Mouse (Mus musculus): ENCODE measurements around the gene Parp16. TPM values are rescaled to one million over a fixed set of nuclear protein-coding genes. Genes with fewer than 3 reads are reported as not detected.

Parp16 gene
- 6.4 and 7.3 TPM in 2 replicates for polyA plus RNA-seq (2015; fragmentation: Nextera tagmentation; extraction: Ambion mirVana)

DNA sequence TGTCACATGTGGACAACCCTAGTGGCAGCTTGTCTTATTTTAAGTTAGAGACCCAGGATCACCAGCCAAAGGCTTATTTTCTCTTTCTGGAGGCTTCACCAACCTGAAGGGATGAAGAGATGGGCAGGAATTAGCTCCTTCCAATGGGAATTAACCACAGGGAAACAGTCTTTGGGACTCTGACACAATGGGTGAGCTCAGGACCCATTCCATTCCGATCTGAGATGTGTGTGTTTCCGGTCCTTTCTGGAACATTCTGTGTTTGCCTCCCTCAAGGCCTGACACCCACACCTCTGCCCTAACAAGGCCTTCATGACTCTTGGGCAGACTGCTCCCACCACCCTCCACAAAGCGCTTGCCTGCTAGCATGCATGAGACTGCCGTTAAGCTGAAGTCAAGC, at the start of gene Parp16:
Gene Parp16, plus strand, starts transcription at position 301 of the 400 bp plus-strand sequence.

GRCm38 (mm10) chr9:65264959-65265358, 69.8 kb downstream of the Parp16 start, which contains the start of gene Cilp:
Cilp (plus strand) TSS chr9:65265180.

Other genes with a start within 250 kb of the Parp16 start
- 0.11 TPM in 1 of 2 replicates, not detected in the other for gene Slc24a1, start 243.7 kb upstream of the Parp16 start, polyA plus RNA-seq (2015; fragmentation: Nextera tagmentation; extraction: Ambion mirVana)
- 19.9 and 21.1 TPM in 2 replicates for gene Ints14, start 234.4 kb upstream of the Parp16 start, polyA plus RNA-seq (2015; fragmentation: Nextera tagmentation; extraction: Ambion mirVana)
- 21.3 and 22.5 TPM in 2 replicates for gene Hacd3, start 173.7 kb upstream of the Parp16 start, polyA plus RNA-seq (2015; fragmentation: Nextera tagmentation; extraction: Ambion mirVana)
- gene Dpp8, start 162.9 kb upstream of the Parp16 start, polyA plus RNA-seq (2015; fragmentation: Nextera tagmentation; extraction: Ambion mirVana), result 35.6 and 42.5 TPM in 2 replicates
- 38.9 and 46.2 TPM in 2 replicates for gene Igdcc4, start 93.9 kb upstream of the Parp16 start, polyA plus RNA-seq (2015; fragmentation: Nextera tagmentation; extraction: Ambion mirVana)
- 0.51 and 0.62 TPM in 2 replicates for gene Igdcc3, start 54.2 kb upstream of the Parp16 start, polyA plus RNA-seq (2015; fragmentation: Nextera tagmentation; extraction: Ambion mirVana)
- 29.1 and 30.7 TPM in 2 replicates for gene Cilp, start 69.8 kb downstream of the Parp16 start, polyA plus RNA-seq (2015; fragmentation: Nextera tagmentation; extraction: Ambion mirVana)
- 80.9 and 93.8 TPM in 2 replicates for gene Clpx, start 98.9 kb downstream of the Parp16 start, polyA plus RNA-seq (2015; fragmentation: Nextera tagmentation; extraction: Ambion mirVana)
- gene Pdcd7, start 150.8 kb downstream of the Parp16 start, polyA plus RNA-seq (2015; fragmentation: Nextera tagmentation; extraction: Ambion mirVana), result 6.1 and 6.7 TPM in 2 replicates
- gene Ubap1l, start 165.7 kb downstream of the Parp16 start, polyA plus RNA-seq (2015; fragmentation: Nextera tagmentation; extraction: Ambion mirVana), result 0.10 TPM in 1 of 2 replicates, not detected in the other
- gene Kbtbd13, start 196.3 kb downstream of the Parp16 start, polyA plus RNA-seq (2015; fragmentation: Nextera tagmentation; extraction: Ambion mirVana), result 8.9 and 9.0 TPM in 2 replicates
- gene Rasl12, start 203.2 kb downstream of the Parp16 start, polyA plus RNA-seq (2015; fragmentation: Nextera tagmentation; extraction: Ambion mirVana), result 6.2 and 6.9 TPM in 2 replicates
- gene Slc51b, start 227.6 kb downstream of the Parp16 start, polyA plus RNA-seq (2015; fragmentation: Nextera tagmentation; extraction: Ambion mirVana), result not detected in 2 replicates
- 9.4 and 10.4 TPM in 2 replicates for gene Mtfmt, start 240.4 kb downstream of the Parp16 start, polyA plus RNA-seq (2015; fragmentation: Nextera tagmentation; extraction: Ambion mirVana)